ENCODE assay signal across 10 mouse cellular contexts in genomic region chr6:87101955-87102353, GRCm38 (mm10). TPM values are rescaled to one million over a fixed set of nuclear protein-coding genes. Genes with fewer than 3 reads are reported as not detected.
DNase-seq lines count a peak whose midpoint lies in the region; ATAC-seq lines count a peak whose summit lies in the region.
"Had no signal": no experiment of that assay in that cellular context is flagged by ENCODE, and none has a peak within 500 bp of the region (broad histone marks: within the 10 kb centered on the region; RNA-seq: fewer than 3 reads in every experiment).

No protein-coding gene starts in this region.

- peak overlapping the region; percentile 78; the same call in 1 of the 2 replicates for H3K27ac ChIP-seq in limb, embryonic 12.5 days

- no peaks in the 10 kb centered on the region for H3K36me3 ChIP-seq in limb, embryonic 12.5 days

- H3K4me3 ChIP-seq in limb, embryonic 12.5 days (replicated peaks) = no peak overlapping the region

- H3K9me3 ChIP-seq in limb, embryonic 12.5 days = no peaks in the 10 kb centered on the region

- WGBS in limb, embryonic 12.5 days = 27% methylated on average over 4 of the region's 4 CpGs

- H3K4me2 ChIP-seq in limb, embryonic 12.5 days = peak overlapping the region; percentile 17; the same call in 1 of the 2 replicates

- DNase-seq in heart, adult 18-20 months = peak; percentile 8 to 22
- no peak for DNase-seq in heart, adult 9 months (ENCODE audit: low spot score in 2 of 2)
- DNase-seq in urinary bladder, postnatal 14 days (ENCODE audit: low spot score) = peak; percentile 13
- no peak for DNase-seq in urinary bladder, postnatal 25 days (ENCODE audit: low spot score)
- no peak for DNase-seq in spleen, postnatal 14 days (ENCODE audit: low spot score in 2 of 2)
- no peak for DNase-seq in layer of hippocampus, adult 11-12 months (ENCODE audit: low spot score)

- H3K4me1 ChIP-seq in limb, embryonic 12.5 days (replicated peaks) = peaks cover 29% of the 10 kb centered on the region

- H3K9ac ChIP-seq in limb, embryonic 12.5 days (replicated peaks) = no peak overlapping the region

- no peak for ATAC-seq in limb, embryonic 12.5 days (ENCODE audit: insufficient number of reproducible peaks, insufficient read depth, low FRiP score, low TSS enrichment, low read depth)
- ATAC-seq in activated CD4-positive, CD25-positive, alpha-beta regulatory T cell, adult 4 months = no peak
- ATAC-seq: Patski had no signal

- H3K27me3 ChIP-seq in limb, embryonic 12.5 days = no peaks in the 10 kb centered on the region
- H3K27me3 ChIP-seq: Patski had no signal

RNA-seq across cellular contexts. Expression of gene D6Ertd527e, which starts 2.6 kb away (rescaled TPM):
- not detected for total RNA-seq in heart, adult 18-20 months (2021)
- polyA plus RNA-seq in limb, embryonic 12.5 days (2016; fragmentation: Nextera tagmentation; extraction: Ambion mirVana) = 0.44 and 0.48 TPM in 2 replicates
- under 1 TPM; 0.25 to 0.70 TPM for polyA plus RNA-seq in activated CD4-positive, CD25-positive, alpha-beta regulatory T cell, adult 4 months (2017; shearing (Covaris generic))
- total RNA-seq: common myeloid progenitor, adult 5-6 weeks had no signal
- polyA plus RNA-seq: Patski had no signal

RNA-seq across cellular contexts. Expression of gene Gfpt1, which starts 59.3 kb away (rescaled TPM):
- 10 to 100 TPM; 16.9 to 20.8 TPM for total RNA-seq in heart, adult 18-20 months (2021)
- 25.2 and 25.9 TPM in 2 replicates for polyA plus RNA-seq in limb, embryonic 12.5 days (2016; fragmentation: Nextera tagmentation; extraction: Ambion mirVana)
- polyA plus RNA-seq in activated CD4-positive, CD25-positive, alpha-beta regulatory T cell, adult 4 months (2017; shearing (Covaris generic)) = 10 to 100 TPM; 21.1 to 23.0 TPM

Comparison
In these comparisons a context has a peak if more than half of its experiments do, and no peak if none do; other contexts are left out.
1. DNase-seq: peak in heart, adult 18-20 months (2 of 2) and urinary bladder, postnatal 14 days (single experiment); none in heart, adult 9 months (0 of 2), urinary bladder, postnatal 25 days (single experiment), spleen, postnatal 14 days (0 of 2) and layer of hippocampus, adult 11-12 months (single experiment).